Mouse (Mus musculus) splenic B cell, adult 2 months (primary cell): ENCODE results near the gene Prkce.

ENCODE experiments used
- DNase-seq: peaks from one replicate; pipeline ENCODE4 v3.0.0-alpha.2; 2011; ENCODE audit warnings: low read depth, low spot score
- H3K27me3 ChIP-seq: 2 replicates; pipeline ENCODE4 v1.6.1; 2012; ENCODE audit warnings: mild to moderate bottlenecking, low read length, moderate library complexity, mixed read lengths; ENCODE audit not compliant: control insufficient read depth, poor library complexity, insufficient read depth, severe bottlenecking
- H3K36me3 ChIP-seq: 2 replicates; pipeline ENCODE4 v1.6.1; 2012; ENCODE audit warnings: mild to moderate bottlenecking, low read length, moderate library complexity, mixed read lengths; ENCODE audit not compliant: control insufficient read depth, poor library complexity, insufficient read depth, severe bottlenecking

The Prkce gene

GRCm38 (mm10) chr17:86637311-86637710 lies 469.7 kb downstream of the Prkce start:
- no peak for DNase-seq
- Histone ChIP-seq H3K36me3 (no peaks in the 10 kb centered on the region; the same call in none of the 2 replicates), H3K27me3 (no peaks in the 10 kb centered on the region)

GRCm38 (mm10) chr17:86639279-86639678 lies 471.7 kb downstream of the Prkce start:
- Histone ChIP-seq H3K36me3 (no peaks in the 10 kb centered on the region; the same call in none of the 2 replicates), H3K27me3 (no peaks in the 10 kb centered on the region)
- DNase-seq = no peak

GRCm38 (mm10) chr17:86647226-86647625 lies 479.6 kb downstream of the Prkce start:
- no peaks in the 10 kb centered on the region for H3K27me3 ChIP-seq
- DNase-seq = no peak
- no peaks in the 10 kb centered on the region for H3K36me3 ChIP-seq

GRCm38 (mm10) chr17:86648856-86649435 lies 481.4 kb downstream of the Prkce start:
- DNase-seq = no peak
- Histone ChIP-seq H3K27me3 (no peaks in the 10 kb centered on the region), H3K36me3 (no peaks in the 10 kb centered on the region)

- no peaks in the 10 kb centered on the region for H3K27me3 ChIP-seq
Measured at GRCm38 (mm10) chr17:86650241-86650640, 482.7 kb downstream of the Prkce start.

GRCm38 (mm10) chr17:86651091-86651490 lies 483.5 kb downstream of the Prkce start:
- DNase-seq = no peak
- no peaks in the 10 kb centered on the region for H3K27me3 ChIP-seq
- 0 out of 2 replicates have a peak, but pooled peaks cover 1% of the 10 kb centered on the region for H3K36me3 ChIP-seq

More at GRCm38 (mm10) chr17:86650241-86650640, 482.7 kb downstream of the Prkce start:
- no peak for DNase-seq
- H3K36me3 ChIP-seq = 0 out of 2 replicates have a peak, but pooled peaks cover 1% of the 10 kb centered on the region

GRCm38 (mm10) chr17:86652751-86653150 lies 485.2 kb downstream of the Prkce start:
- H3K27me3 ChIP-seq = no peaks in the 10 kb centered on the region
- no peak for DNase-seq
- 0 out of 2 replicates have a peak, but pooled peaks cover 1% of the 10 kb centered on the region for H3K36me3 ChIP-seq

- 0 out of 2 replicates have a peak, but pooled peaks cover 1% of the 10 kb centered on the region for H3K36me3 ChIP-seq
- H3K27me3 ChIP-seq = no peaks in the 10 kb centered on the region
- no peak for DNase-seq
Measured at GRCm38 (mm10) chr17:86656369-86656768, 488.8 kb downstream of the Prkce start.

- Histone ChIP-seq H3K27me3 (no peaks in the 10 kb centered on the region), H3K36me3 (no peaks in the 10 kb centered on the region)
- DNase-seq = no peak
Measured at GRCm38 (mm10) chr17:86662301-86662700, 494.7 kb downstream of the Prkce start.

GRCm38 (mm10) chr17:86663471-86663870 lies 495.9 kb downstream of the Prkce start:
- Histone ChIP-seq H3K27me3 (no peaks in the 10 kb centered on the region), H3K36me3 (no peaks in the 10 kb centered on the region)
- no peak for DNase-seq

GRCm38 (mm10) chr17:86667836-86668600 lies 500.4 kb downstream of the Prkce start:
- Histone ChIP-seq H3K36me3 (no peaks in the 10 kb centered on the region), H3K27me3 (no peaks in the 10 kb centered on the region)
- no peak for DNase-seq

GRCm38 (mm10) chr17:86669641-86670373 lies 502.2 kb downstream of the Prkce start:
- no peak for DNase-seq
- no peaks in the 10 kb centered on the region for H3K36me3 ChIP-seq
- H3K27me3 ChIP-seq = no peaks in the 10 kb centered on the region

- Histone ChIP-seq H3K27me3 (no peaks in the 10 kb centered on the region), H3K36me3 (no peaks in the 10 kb centered on the region)
- DNase-seq = no peak
Measured at GRCm38 (mm10) chr17:86670731-86671130, 503.1 kb downstream of the Prkce start.

- H3K36me3 ChIP-seq = no peaks in the 10 kb centered on the region
- H3K27me3 ChIP-seq = no peaks in the 10 kb centered on the region
- no peak for DNase-seq
Measured at GRCm38 (mm10) chr17:86674971-86675370, 507.4 kb downstream of the Prkce start.

GRCm38 (mm10) chr17:86676336-86676735 lies 508.8 kb downstream of the Prkce start:
- DNase-seq = no peak
- no peaks in the 10 kb centered on the region for H3K27me3 ChIP-seq
- H3K36me3 ChIP-seq = no peaks in the 10 kb centered on the region
